Mouse (Mus musculus) embryo, embryonic 9.5 days (tissue): ENCODE results near the gene Dab2ip.

ENCODE experiments used
- DNase-seq: peaks from one replicate; pipeline ENCODE4 v3.0.0-alpha.2; 2017; ENCODE audit errors: extremely low spot score

The Dab2ip gene

GRCm38 (mm10) chr2:35557911-35558825, at the start of gene Dab2ip:
TSS of gene Dab2ip (plus strand) at chr2:35558266.
- DNase-seq: no peak

GRCm38 (mm10) chr2:35508597-35509342, 49.3 kb upstream of the Dab2ip start:
- no peak for DNase-seq

- no peak for DNase-seq
These were observed 48.8 kb upstream of the Dab2ip start for GRCm38 (mm10) chr2:35509343-35509667.

- DNase-seq: no peak
These were observed 48.2 kb upstream of the Dab2ip start for GRCm38 (mm10) chr2:35509888-35510287.

- DNase-seq: no peak
These were observed 47.1 kb upstream of the Dab2ip start for GRCm38 (mm10) chr2:35510920-35511319.

GRCm38 (mm10) chr2:35512226-35512625, 45.8 kb upstream of the Dab2ip start:
- no peak for DNase-seq

- no peak for DNase-seq
These were observed 43.8 kb upstream of the Dab2ip start for GRCm38 (mm10) chr2:35514051-35514892.

GRCm38 (mm10) chr2:35526612-35527242, 31.3 kb upstream of the Dab2ip start:
- no peak for DNase-seq

GRCm38 (mm10) chr2:35529086-35529485, 29.0 kb upstream of the Dab2ip start:
- DNase-seq: no peak

- DNase-seq: no peak
These were observed 28.2 kb upstream of the Dab2ip start for GRCm38 (mm10) chr2:35529856-35530255.

GRCm38 (mm10) chr2:35530732-35531131, 27.3 kb upstream of the Dab2ip start:
- DNase-seq: no peak

GRCm38 (mm10) chr2:35533646-35534045, 24.4 kb upstream of the Dab2ip start:
- no peak for DNase-seq

GRCm38 (mm10) chr2:35539276-35539972, 18.6 kb upstream of the Dab2ip start:
- peak; percentile 91 for DNase-seq

- no peak for DNase-seq
These were observed 17.3 kb upstream of the Dab2ip start for GRCm38 (mm10) chr2:35540798-35541197.

GRCm38 (mm10) chr2:35544717-35545116, 13.3 kb upstream of the Dab2ip start:
- peak; percentile 73 for DNase-seq

GRCm38 (mm10) chr2:35545125-35545590, 12.9 kb upstream of the Dab2ip start:
- DNase-seq: peak; percentile 20

GRCm38 (mm10) chr2:35546462-35546861, 11.6 kb upstream of the Dab2ip start:
- no peak for DNase-seq

- no peak for DNase-seq
These were observed 8.9 kb upstream of the Dab2ip start for GRCm38 (mm10) chr2:35549191-35549590.

- DNase-seq: no peak
These were observed 8.0 kb upstream of the Dab2ip start for GRCm38 (mm10) chr2:35550097-35550496.

- DNase-seq: no peak
These were observed 1.1 kb upstream of the Dab2ip start for GRCm38 (mm10) chr2:35556918-35557486.
